22 mouse cellular contexts compared by ENCODE assay signal in genomic region chr5:30159601-30160000, GRCm38 (mm10). TPM values are rescaled to one million over a fixed set of nuclear protein-coding genes. Genes with fewer than 3 reads are reported as not detected.
DNase-seq lines count a peak whose midpoint lies in the region; ATAC-seq and TF ChIP-seq lines count a peak whose summit lies in the region.
"Had no signal": no experiment of that assay in that cellular context is flagged by ENCODE, and none has a peak within 500 bp of the region (broad histone marks: within the 10 kb centered on the region; RNA-seq: fewer than 3 reads in every experiment).

No protein-coding gene starts in this region.

- WGBS in heart, embryonic 10.5 days, result 68% methylated on average over 6 of the region's 6 CpGs
- WGBS in liver, postnatal 0 days (ENCODE audit: insufficient replicate concordance), result 71% methylated on average over 6 of the region's 6 CpGs

- no peak for ATAC-seq in liver, postnatal 0 days
- ATAC-seq: hindbrain, postnatal 0 days had no signal

- peaks cover 9% of the 10 kb centered on the region; the same call in 1 of the 2 replicates for H3K4me1 ChIP-seq in heart, embryonic 10.5 days
- H3K4me1 ChIP-seq in liver, postnatal 0 days (ENCODE audit: insufficient read depth), result 0 out of 2 replicates have a peak, but pooled peaks cover 5% of the 10 kb centered on the region

- no peak overlapping the region for H3K4me3 ChIP-seq in heart, embryonic 10.5 days
- no peak overlapping the region for H3K4me3 ChIP-seq in liver, postnatal 0 days (ENCODE audit: low read depth, low read length)
- H3K4me3 ChIP-seq: heart, embryonic 13.5 days; kidney, embryonic 15.5 days; limb, embryonic 12.5 days; neural tube, embryonic 12.5 days had no signal

- no peak overlapping the region for H3K9ac ChIP-seq in liver, postnatal 0 days (replicated peaks)
- H3K9ac ChIP-seq: heart, embryonic 13.5 days; kidney, embryonic 15.5 days; limb, embryonic 12.5 days; neural tube, embryonic 12.5 days had no signal

- TF ChIP-seq CTCF in liver, postnatal 0 days (IDR thresholded peaks at IDR 0.05; ENCODE audit: low read depth), result no peak

- TF ChIP-seq EP300 in liver, postnatal 0 days (IDR thresholded peaks at IDR 0.05; ENCODE audit: low read depth), result no peak

- no peaks in the 10 kb centered on the region for H3K9me3 ChIP-seq in heart, embryonic 10.5 days
- no peaks in the 10 kb centered on the region for H3K9me3 ChIP-seq in liver, postnatal 0 days (ENCODE audit: low read length)
- H3K9me3 ChIP-seq: heart, embryonic 13.5 days; kidney, embryonic 15.5 days; limb, embryonic 12.5 days; neural tube, embryonic 12.5 days had no signal

- H3K27ac ChIP-seq in heart, embryonic 10.5 days, result no peak overlapping the region
- H3K27ac ChIP-seq in liver, postnatal 0 days (ENCODE audit: low read depth), result no peak overlapping the region
- H3K27ac ChIP-seq: heart, embryonic 13.5 days; hindbrain, postnatal 0 days; kidney, embryonic 15.5 days; limb, embryonic 12.5 days; macrophage; neural tube, embryonic 12.5 days; stomach, postnatal 0 days had no signal

- peaks cover 15% of the 10 kb centered on the region; the same call in 1 of the 2 replicates for H3K36me3 ChIP-seq in heart, embryonic 10.5 days
- H3K36me3 ChIP-seq in liver, postnatal 0 days (replicated peaks; ENCODE audit: insufficient read depth, low read length), result peaks cover 3% of the 10 kb centered on the region; the same call in 1 of the 2 replicates
- H3K36me3 ChIP-seq: kidney, embryonic 15.5 days; neural tube, embryonic 12.5 days had no signal

- H3K4me2 ChIP-seq in liver, postnatal 0 days (ENCODE audit: low read depth, low read length), result no peak overlapping the region
- H3K4me2 ChIP-seq: heart, embryonic 13.5 days; kidney, embryonic 15.5 days; limb, embryonic 12.5 days; neural tube, embryonic 12.5 days had no signal

- H3K27me3 ChIP-seq in heart, embryonic 10.5 days (ENCODE audit: insufficient read depth, poor library complexity, severe bottlenecking), result no peaks in the 10 kb centered on the region
- no peaks in the 10 kb centered on the region for H3K27me3 ChIP-seq in liver, postnatal 0 days (ENCODE audit: insufficient read depth, low read length)
- H3K27me3 ChIP-seq: heart, embryonic 13.5 days; kidney, embryonic 15.5 days; limb, embryonic 12.5 days; neural tube, embryonic 12.5 days had no signal

- peak; percentile 44 for DNase-seq in heart, adult 8-10 months (ENCODE audit: low spot score)
- DNase-seq in heart, embryonic 10.5 days (ENCODE audit: low spot score), result no peak
- peak; percentile 50 for DNase-seq in brain, adult 2 months (ENCODE audit: low read depth, low spot score)
- DNase-seq in cerebellum, adult 9-11 months, result peak; percentile 30
- DNase-seq in heart, adult 9 months (ENCODE audit: low spot score in 2 of 2), result peak; percentile 36 to 53
- no peak for DNase-seq in embryo, embryonic 9.5 days (ENCODE audit: extremely low spot score)
- no peak for DNase-seq in liver, postnatal 0 days
- no peak for DNase-seq in T-cell, adult 2 months (ENCODE audit: low spot score)
- DNase-seq: embryo, embryonic 11 days; midbrain, embryonic 14.5 days had no signal

RNA-seq across cellular contexts. Expression of gene Hadhb, which starts 4.6 kb away (rescaled TPM):
- 1,000 to 10,000 TPM; 2,312 to 2,801 (median 2,464) TPM for total RNA-seq in heart, adult 8-10 months (2022)
- polyA plus RNA-seq in heart, embryonic 10.5 days (2016; fragmentation: Nextera tagmentation; extraction: Ambion mirVana), result 207 and 288 TPM in 2 replicates
- 421 and 447 TPM in 2 replicates for polyA plus RNA-seq in liver, postnatal 0 days (2015; fragmentation: Nextera tagmentation; extraction: Ambion mirVana)

RNA-seq across cellular contexts. Expression of gene Hadha, which starts 4.6 kb away (rescaled TPM):
- total RNA-seq in heart, adult 8-10 months (2022), result 1,000 to 10,000 TPM; 1,298 to 1,376 (median 1,346) TPM
- polyA plus RNA-seq in heart, embryonic 10.5 days (2016; fragmentation: Nextera tagmentation; extraction: Ambion mirVana), result 136 and 210 TPM in 2 replicates
- 224 and 228 TPM in 2 replicates for polyA plus RNA-seq in liver, postnatal 0 days (2015; fragmentation: Nextera tagmentation; extraction: Ambion mirVana)

RNA-seq across cellular contexts. Expression of gene Adgrf3, which starts 45.9 kb away (rescaled TPM):
- total RNA-seq in heart, adult 8-10 months (2022), result under 1 TPM in 1 of 4 experiments, not detected in 3; 0.57 TPM
- polyA plus RNA-seq in heart, embryonic 10.5 days (2016; fragmentation: Nextera tagmentation; extraction: Ambion mirVana), result 0.16 and 0.17 TPM in 2 replicates
- not detected in 2 replicates for polyA plus RNA-seq in liver, postnatal 0 days (2015; fragmentation: Nextera tagmentation; extraction: Ambion mirVana)
- total RNA-seq: layer of hippocampus, postnatal 14 days had no signal
- polyA plus RNA-seq: brain, embryonic 14.5 days; hindbrain, postnatal 0 days; limb, embryonic 12.5 days; macrophage; midbrain, embryonic 14.5 days; neural tube, embryonic 12.5 days; urinary bladder, adult 2 months had no signal

RNA-seq across cellular contexts. Expression of gene 3110082J24Rik, which starts 53.7 kb away (rescaled TPM):
- not detected for total RNA-seq in heart, adult 8-10 months (2022)
- 0.18 TPM in 1 of 2 replicates, not detected in the other for polyA plus RNA-seq in heart, embryonic 10.5 days (2016; fragmentation: Nextera tagmentation; extraction: Ambion mirVana)
- not detected in 2 replicates for polyA plus RNA-seq in liver, postnatal 0 days (2015; fragmentation: Nextera tagmentation; extraction: Ambion mirVana)
- polyA plus RNA-seq: heart, embryonic 13.5 days; kidney, embryonic 15.5 days; limb, embryonic 12.5 days; liver, embryonic 16.5 days; macrophage; spleen, adult 2 months; stomach, postnatal 0 days; urinary bladder, adult 2 months had no signal

RNA-seq across cellular contexts. Expression of gene Garem2, which starts 54.6 kb away (rescaled TPM):
- total RNA-seq in heart, adult 8-10 months (2022), result under 1 TPM in 2 of 4 experiments, not detected in 2; 0.08 to 0.19 TPM
- 0.27 and 0.39 TPM in 2 replicates for polyA plus RNA-seq in heart, embryonic 10.5 days (2016; fragmentation: Nextera tagmentation; extraction: Ambion mirVana)
- 0.02 TPM in 1 of 2 replicates, not detected in the other for polyA plus RNA-seq in liver, postnatal 0 days (2015; fragmentation: Nextera tagmentation; extraction: Ambion mirVana)
- polyA plus RNA-seq: macrophage; spleen, adult 2 months had no signal

Comparison
In these comparisons a context has a peak if more than half of its experiments do, and no peak if none do; other contexts are left out.
1. DNase-seq: peak in heart, adult 8-10 months (single experiment), brain, adult 2 months (single experiment), cerebellum, adult 9-11 months (single experiment) and heart, adult 9 months (2 of 2); none in heart, embryonic 10.5 days (single experiment), embryo, embryonic 9.5 days (single experiment), liver, postnatal 0 days (single experiment) and T-cell, adult 2 months (single experiment).